8 mouse cellular contexts compared by ENCODE assay signal in the genomic region with DNA sequence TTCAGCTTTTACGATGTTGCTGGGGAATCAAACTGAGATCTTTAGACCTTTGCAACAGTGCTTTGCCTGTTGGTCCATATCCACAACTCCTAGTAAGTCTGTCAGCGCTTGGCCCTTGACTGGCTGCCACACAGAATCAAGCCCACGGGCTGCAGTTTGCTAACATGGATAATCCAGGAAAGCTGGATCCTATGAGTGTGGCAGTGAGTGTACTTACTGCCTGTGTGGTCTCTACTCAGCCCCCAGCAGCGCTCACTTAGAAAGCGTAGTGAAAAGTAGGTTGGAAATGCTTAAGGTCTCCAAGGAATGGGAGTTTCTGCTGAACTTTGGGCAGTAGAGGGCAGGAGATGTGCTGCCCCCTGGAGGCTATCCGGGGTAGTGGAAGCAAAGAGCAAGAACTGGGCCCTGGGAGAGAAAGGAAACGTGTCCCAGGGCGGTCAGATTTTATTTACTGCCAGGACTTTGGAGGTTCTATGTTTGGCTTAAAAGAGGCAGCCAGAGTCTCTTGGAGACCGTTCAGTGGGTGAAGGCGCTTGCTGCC. TPM values are rescaled to one million over a fixed set of nuclear protein-coding genes. Genes with fewer than 3 reads are reported as not detected.
DNase-seq lines count a peak whose midpoint lies in the region; ATAC-seq and TF ChIP-seq lines count a peak whose summit lies in the region.

No protein-coding gene starts in this region.

- H3K36me3 ChIP-seq in forebrain, embryonic 10.5 days (replicated peaks), result no peaks in the 10 kb centered on the region
- H3K36me3 ChIP-seq in forebrain, embryonic 13.5 days (ENCODE audit: poor library complexity, severe bottlenecking), result no peaks in the 10 kb centered on the region
- no peaks in the 10 kb centered on the region for H3K36me3 ChIP-seq in embryonic facial prominence, embryonic 11.5 days (replicated peaks; ENCODE audit: control insufficient read depth, insufficient read depth, low read depth, low read length)
- no peaks in the 10 kb centered on the region for H3K36me3 ChIP-seq in lung, postnatal 0 days (ENCODE audit: insufficient read depth, low read length)
- no peaks in the 10 kb centered on the region for H3K36me3 ChIP-seq in stomach, postnatal 0 days (ENCODE audit: control insufficient read depth, insufficient read depth, low read length)

- TF ChIP-seq EP300 in lung, postnatal 0 days (IDR thresholded peaks at IDR 0.05), result no peak
- no peak for TF ChIP-seq EP300 in stomach, postnatal 0 days (optimal IDR thresholded peaks at IDR 0.05)

- H3K4me2 ChIP-seq in forebrain, embryonic 13.5 days, result no peak overlapping the region
- no peak overlapping the region for H3K4me2 ChIP-seq in embryonic facial prominence, embryonic 11.5 days (ENCODE audit: low read depth, low read length)
- H3K4me2 ChIP-seq in lung, postnatal 0 days (replicated peaks; ENCODE audit: low read depth, low read length), result no peak overlapping the region
- H3K4me2 ChIP-seq in stomach, postnatal 0 days (replicated peaks; ENCODE audit: low read depth), result no peak overlapping the region

- DNase-seq in forebrain, embryonic 10.5 days (ENCODE audit: extremely low spot score, low spot score), result peak; percentile 33
- DNase-seq in 3T3-L1 (ENCODE audit: low read depth, low spot score), result peak; percentile 61
- DNase-seq in adrenal gland, postnatal 14 days, result peak; percentile 83
- DNase-seq in embryonic facial prominence, embryonic 11.5 days (ENCODE audit: low spot score), result peak; percentile 13
- peak; percentile 56 for DNase-seq in kidney, postnatal 14 days
- peak; percentile 72 for DNase-seq in lung, postnatal 0 days (ENCODE audit: low spot score)
- DNase-seq in stomach, postnatal 0 days (ENCODE audit: low spot score), result peak; percentile 74

- H3K9ac ChIP-seq in forebrain, embryonic 13.5 days, result no peak overlapping the region
- no peak overlapping the region for H3K9ac ChIP-seq in embryonic facial prominence, embryonic 11.5 days (replicated peaks; ENCODE audit: low read length)
- no peak overlapping the region for H3K9ac ChIP-seq in lung, postnatal 0 days (replicated peaks; ENCODE audit: low read depth)
- H3K9ac ChIP-seq in stomach, postnatal 0 days (ENCODE audit: low read length), result no peak overlapping the region

- ATAC-seq in forebrain, embryonic 13.5 days, result no peak
- no peak for ATAC-seq in embryonic facial prominence, embryonic 11.5 days (replicated peaks; ENCODE audit: insufficient number of reproducible peaks, low FRiP score, low TSS enrichment, low read depth)
- peak; percentile 58 for ATAC-seq in lung, postnatal 0 days
- ATAC-seq in stomach, postnatal 0 days (ENCODE audit: low FRiP score, low TSS enrichment), result peak; percentile 19; the same call in 1 of the 2 replicates

- TF ChIP-seq CTCF in lung, postnatal 0 days (IDR thresholded peaks at IDR 0.05), result peak; percentile 87
- TF ChIP-seq CTCF in stomach, postnatal 0 days (IDR thresholded peaks at IDR 0.05; ENCODE audit: low read depth), result peak; percentile 83

- H3K27me3 ChIP-seq in forebrain, embryonic 10.5 days (ENCODE audit: poor library complexity, severe bottlenecking), result no peaks in the 10 kb centered on the region
- H3K27me3 ChIP-seq in forebrain, embryonic 13.5 days, result no peaks in the 10 kb centered on the region
- no peaks in the 10 kb centered on the region for H3K27me3 ChIP-seq in embryonic facial prominence, embryonic 11.5 days (ENCODE audit: control insufficient read depth, insufficient read depth, low read length)
- H3K27me3 ChIP-seq in lung, postnatal 0 days (replicated peaks; ENCODE audit: insufficient read depth, low read length), result no peaks in the 10 kb centered on the region
- no peaks in the 10 kb centered on the region for H3K27me3 ChIP-seq in stomach, postnatal 0 days (ENCODE audit: control insufficient read depth, insufficient read depth, low read length)

- H3K9me3 ChIP-seq in forebrain, embryonic 10.5 days, result no peaks in the 10 kb centered on the region
- no peaks in the 10 kb centered on the region for H3K9me3 ChIP-seq in forebrain, embryonic 13.5 days (replicated peaks)
- H3K9me3 ChIP-seq in embryonic facial prominence, embryonic 11.5 days (replicated peaks; ENCODE audit: control insufficient read depth, low read length), result no peaks in the 10 kb centered on the region
- H3K9me3 ChIP-seq in lung, postnatal 0 days (ENCODE audit: low read length), result no peaks in the 10 kb centered on the region
- H3K9me3 ChIP-seq in stomach, postnatal 0 days (ENCODE audit: control insufficient read depth, low read length), result no peaks in the 10 kb centered on the region

- no peaks in the 10 kb centered on the region for H3K4me1 ChIP-seq in forebrain, embryonic 10.5 days
- no peaks in the 10 kb centered on the region for H3K4me1 ChIP-seq in forebrain, embryonic 13.5 days
- H3K4me1 ChIP-seq in embryonic facial prominence, embryonic 11.5 days (ENCODE audit: control insufficient read depth, insufficient read depth, low read length), result no peaks in the 10 kb centered on the region
- no peaks in the 10 kb centered on the region for H3K4me1 ChIP-seq in lung, postnatal 0 days (ENCODE audit: insufficient read depth, low read depth, low read length)
- H3K4me1 ChIP-seq in stomach, postnatal 0 days (replicated peaks; ENCODE audit: control insufficient read depth, insufficient read depth), result no peaks in the 10 kb centered on the region

- 62% methylated on average over 10 of the region's 10 CpGs for WGBS in forebrain, embryonic 10.5 days
- WGBS in forebrain, embryonic 13.5 days, result 56% methylated on average over 10 of the region's 10 CpGs
- 58% methylated on average over 10 of the region's 10 CpGs for WGBS in embryonic facial prominence, embryonic 11.5 days
- 48% methylated on average over 10 of the region's 10 CpGs for WGBS in lung, postnatal 0 days
- 60% methylated on average over 10 of the region's 10 CpGs for WGBS in stomach, postnatal 0 days

- no peak overlapping the region for H3K4me3 ChIP-seq in forebrain, embryonic 10.5 days
- H3K4me3 ChIP-seq in forebrain, embryonic 13.5 days, result no peak overlapping the region
- H3K4me3 ChIP-seq in embryonic facial prominence, embryonic 11.5 days (ENCODE audit: low read depth, low read length), result no peak overlapping the region
- H3K4me3 ChIP-seq in lung, postnatal 0 days (ENCODE audit: low read depth, low read length), result no peak overlapping the region
- no peak overlapping the region for H3K4me3 ChIP-seq in stomach, postnatal 0 days (ENCODE audit: low read depth, low read length)

- H3K27ac ChIP-seq in forebrain, embryonic 10.5 days, result no peak overlapping the region
- H3K27ac ChIP-seq in forebrain, embryonic 13.5 days, result no peak overlapping the region
- H3K27ac ChIP-seq in embryonic facial prominence, embryonic 11.5 days (replicated peaks; ENCODE audit: low read depth, low read length), result no peak overlapping the region
- H3K27ac ChIP-seq in lung, postnatal 0 days (ENCODE audit: low read length), result no peak overlapping the region
- H3K27ac ChIP-seq in stomach, postnatal 0 days (replicated peaks), result 0 out of 2 replicates have a peak overlapping the region, but pooled peaks have one; percentile 13

RNA-seq across cellular contexts. Expression of gene Manba, which starts 20.0 kb away (rescaled TPM):
- 3.9 and 4.4 TPM in 2 replicates for polyA plus RNA-seq in forebrain, embryonic 10.5 days (2016; fragmentation: Nextera tagmentation; extraction: Ambion mirVana)
- polyA plus RNA-seq in forebrain, embryonic 13.5 days (2015; fragmentation: Nextera tagmentation; extraction: Ambion mirVana), result 2.8 and 3.1 TPM in 2 replicates
- 11.9 and 16.2 TPM in 2 replicates for total RNA-seq in adrenal gland, postnatal 14 days (2021)
- polyA plus RNA-seq in embryonic facial prominence, embryonic 11.5 days (2014; fragmentation: Nextera tagmentation; extraction: Ambion mirVana), result 3.9 TPM in 2 replicates
- polyA plus RNA-seq in lung, postnatal 0 days (2015; fragmentation: Nextera tagmentation; extraction: Ambion mirVana), result 9.2 and 9.9 TPM in 2 replicates
- polyA plus RNA-seq in stomach, postnatal 0 days (2015; fragmentation: Nextera tagmentation; extraction: Ambion mirVana), result 11.8 and 12.8 TPM in 2 replicates

Comparison
In these comparisons a context has a peak if more than half of its experiments do, and no peak if none do; other contexts are left out.
1. DNase-seq: peak in every context shown above with its lines; median percentile 83 in adrenal gland, postnatal 14 days; 74 in stomach, postnatal 0 days; 72 in lung, postnatal 0 days; 61 in 3T3-L1; 56 in kidney, postnatal 14 days; 33 in forebrain, embryonic 10.5 days; 13 in embryonic facial prominence, embryonic 11.5 days.
2. ATAC-seq: peak in lung, postnatal 0 days (single experiment) and stomach, postnatal 0 days (single experiment); none in forebrain, embryonic 13.5 days (single experiment) and embryonic facial prominence, embryonic 11.5 days (single experiment).